Mouse (Mus musculus): ENCODE measurements at regions not wholly inside any gene's neighbourhood (a gene's known extent, or its start where the extent isn't known, plus 50 kb on each side); places are given as distances from the start of the nearest gene placed in this dataset.

GRCm38 (mm10) chr12:93549900-93550299, 1700.9 kb upstream of the Sel1l start:
- peak; percentile 52 for ATAC-seq

GRCm38 (mm10) chr12:93523465-93523864, 1674.5 kb upstream of the Sel1l start:
- no peak for ATAC-seq

GRCm38 (mm10) chr12:93486381-93486780, 1637.4 kb upstream of the Sel1l start:
- no peak for ATAC-seq

- ATAC-seq: no peak
These were observed 1613.1 kb upstream of the Sel1l start for GRCm38 (mm10) chr12:93462106-93462505.

GRCm38 (mm10) chr12:93449436-93449835, 1600.5 kb upstream of the Sel1l start:
- no peak for ATAC-seq

- ATAC-seq: no peak
These were observed 1580.3 kb upstream of the Sel1l start for GRCm38 (mm10) chr12:93429218-93429617.

- no peak for ATAC-seq
These were observed 1579.0 kb upstream of the Sel1l start for GRCm38 (mm10) chr12:93427988-93428387.

GRCm38 (mm10) chr12:93416381-93416780, 1567.4 kb upstream of the Sel1l start:
- ATAC-seq: no peak

- ATAC-seq: no peak
These were observed 1566.8 kb upstream of the Sel1l start for GRCm38 (mm10) chr12:93415791-93416190.

- no peak for ATAC-seq
These were observed 1536.6 kb upstream of the Sel1l start for GRCm38 (mm10) chr12:93385578-93385977.

- ATAC-seq: no peak
These were observed 1494.0 kb upstream of the Sel1l start for GRCm38 (mm10) chr12:93342933-93343332.

GRCm38 (mm10) chr12:93342525-93342924, 1493.6 kb upstream of the Sel1l start:
- ATAC-seq: no peak

GRCm38 (mm10) chr12:93335520-93335919, 1486.6 kb upstream of the Sel1l start:
- ATAC-seq: no peak

GRCm38 (mm10) chr12:93312214-93312613, 1463.3 kb upstream of the Sel1l start:
- no peak for ATAC-seq

GRCm38 (mm10) chr12:93281816-93282215, 1432.9 kb upstream of the Sel1l start:
- no peak for ATAC-seq

- no peak for ATAC-seq
These were observed 1424.7 kb upstream of the Sel1l start for GRCm38 (mm10) chr12:93273652-93274051.

- ATAC-seq: peak; percentile 86
These were observed 1381.3 kb upstream of the Sel1l start for GRCm38 (mm10) chr12:93230237-93230636.

GRCm38 (mm10) chr12:93226826-93227225, 1377.9 kb upstream of the Sel1l start:
- peak; percentile 75 for ATAC-seq

GRCm38 (mm10) chr12:93221179-93221922, 1372.4 kb upstream of the Sel1l start:
- no peak for ATAC-seq

GRCm38 (mm10) chr12:93207596-93207995, 1358.6 kb upstream of the Sel1l start:
- ATAC-seq: no peak

- no peak for ATAC-seq
These were observed 1340.0 kb upstream of the Sel1l start for GRCm38 (mm10) chr12:93188940-93189339.

- ATAC-seq: peak; percentile 65
These were observed 1324.8 kb upstream of the Sel1l start for GRCm38 (mm10) chr12:93173744-93174143.

- ATAC-seq: no peak
These were observed 1311.3 kb upstream of the Sel1l start for GRCm38 (mm10) chr12:93160252-93160651.

- ATAC-seq: peak; percentile 93
These were observed 1303.8 kb upstream of the Sel1l start for GRCm38 (mm10) chr12:93152618-93153245.

All from inflammation-experienced regulatory T-cells, adult 6 months (primary cell).